Mouse (Mus musculus) kidney, embryonic 14.5 days (tissue): ENCODE data around the gene Pacrg. TPM values are rescaled to one million over a fixed set of nuclear protein-coding genes. Genes with fewer than 3 reads are reported as not detected.

Source experiments
- ATAC-seq: fragments of 200-750 bp; cut with Nextera tagmentation; 2 replicates; pipeline ENCODE4 v1.8.0; 2017; ENCODE audit warnings: moderate number of reproducible peaks, mild to moderate bottlenecking, moderate TSS enrichment, moderate library complexity; ENCODE audit not compliant: low FRiP score, low TSS enrichment
- H3K27ac ChIP-seq: fragments of 300-500 bp; sonication (generic); 2 replicates; pipeline ENCODE4 v1.5.1; 2014; ENCODE audit warnings: low read depth, mild to moderate bottlenecking, low read length, moderate library complexity, mixed read lengths
- H3K27me3 ChIP-seq: fragments of 300-500 bp; sonication (generic); 2 replicates; pipeline ENCODE4 v1.6.1; 2014; ENCODE audit warnings: mild to moderate bottlenecking, low read length; ENCODE audit not compliant: control insufficient read depth, insufficient read depth
- H3K36me3 ChIP-seq: fragments of 300-500 bp; sonication (generic); 2 replicates; pipeline ENCODE4 v1.6.1; 2014; ENCODE audit warnings: low read length, mixed read lengths; ENCODE audit not compliant: control insufficient read depth, insufficient read depth
- H3K4me1 ChIP-seq: fragments of 300-500 bp; sonication (generic); 2 replicates; pipeline ENCODE4 v1.6.1; 2014; ENCODE audit warnings: low read length, mixed read lengths; ENCODE audit not compliant: control insufficient read depth, insufficient read depth
- H3K4me2 ChIP-seq: fragments of 300-500 bp; sonication (generic); replicated peaks from 2 replicates; pipeline ENCODE4 v1.6.1; 2014; ENCODE audit warnings: low read depth, mild to moderate bottlenecking, low read length
- H3K4me3 ChIP-seq: fragments of 300-500 bp; sonication (generic); 2 replicates; pipeline ENCODE4 v1.5.1; 2014; ENCODE audit warnings: mild to moderate bottlenecking, low read length
- H3K9ac ChIP-seq: fragments of 300-500 bp; sonication (generic); 2 replicates; pipeline ENCODE4 v1.6.1; 2014; ENCODE audit warnings: low read depth, mild to moderate bottlenecking, low read length, moderate library complexity
- H3K9me3 ChIP-seq: fragments of 300-500 bp; sonication (generic); 2 replicates; pipeline ENCODE4 v1.6.1; 2016; ENCODE audit warnings: low read length; ENCODE audit not compliant: control insufficient read depth
- whole genome bisulfite sequencing: fragments of 180-500 bp; shearing (Covaris S2); extraction: QIAGEN DNeasy Blood & Tissue Kit; methylation state at CpG from one replicate; pipeline ENCODE4 v1.1.7; 2014; 5-methylcytosine and 5-hydroxymethylcytosine counted together
- polyA plus RNA-seq: library from polyadenylated mRNA; unstranded; fragments of >200 nt; fragmentation: Nextera tagmentation; extraction: Ambion mirVana; gene quantifications from 2 replicates; pipeline ENCODE4 v1.2.1, GENCODE M21; 2014

The Pacrg gene
- polyA plus RNA-seq, 1 experiment from 2014 or later, result 1.7 TPM

DNA sequence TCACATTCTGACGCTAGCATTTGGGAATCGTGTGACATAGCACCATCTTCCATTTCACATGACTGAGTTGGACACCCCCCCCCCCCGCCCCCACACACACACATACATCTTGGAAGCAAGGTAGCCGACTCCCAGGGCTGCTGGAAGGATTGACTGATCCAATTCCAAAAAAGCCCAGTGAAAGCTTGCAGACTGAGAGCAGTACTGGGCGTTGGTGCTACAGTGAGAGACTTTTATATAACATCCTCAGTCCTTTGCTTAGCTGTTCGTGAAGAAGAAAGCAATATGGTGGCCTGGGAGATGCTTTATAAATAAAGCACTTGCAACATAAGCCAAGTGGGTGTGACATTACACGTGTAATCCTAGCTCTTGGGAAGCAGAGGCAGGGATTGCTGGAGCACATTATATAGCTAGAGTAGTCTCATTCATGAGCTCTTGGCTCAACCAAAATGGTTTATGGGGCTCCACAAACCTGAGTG is 251.2 kb downstream of the Pacrg start:
- H3K4me2 ChIP-seq, result no peak overlapping the region
- H3K36me3 ChIP-seq, result no peaks in the 10 kb centered on the region
- no peak overlapping the region for H3K9ac ChIP-seq
- no peak for ATAC-seq
- H3K4me3 ChIP-seq, result no peak overlapping the region
- H3K4me1 ChIP-seq, result no peaks in the 10 kb centered on the region
- H3K9me3 ChIP-seq, result no peaks in the 10 kb centered on the region
- WGBS, result 78% methylated on average over 7 of the region's 7 CpGs
- H3K27me3 ChIP-seq, result no peaks in the 10 kb centered on the region
- no peak overlapping the region for H3K27ac ChIP-seq

DNA sequence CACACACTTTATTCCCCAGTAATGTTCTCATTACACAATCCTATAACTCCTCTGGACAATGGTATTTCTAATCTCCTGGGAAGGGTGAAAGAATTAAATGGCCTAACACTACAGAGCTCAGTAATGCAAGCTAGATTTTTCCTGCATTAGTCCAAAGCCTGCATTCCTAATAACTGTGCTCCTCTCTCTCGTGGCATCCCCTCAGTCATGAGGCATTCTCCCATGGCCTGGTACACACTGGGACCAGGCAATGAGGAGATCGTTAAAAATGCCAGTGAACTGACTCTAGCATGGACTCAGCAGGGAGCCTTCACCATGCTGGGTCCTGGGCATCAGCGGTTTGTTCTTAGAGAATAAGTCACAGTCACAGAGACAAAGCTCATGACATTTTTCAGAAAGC is 256.8 kb downstream of the Pacrg start:
- H3K4me2 ChIP-seq, result no peak overlapping the region
- no peaks in the 10 kb centered on the region for H3K27me3 ChIP-seq
- no peak for ATAC-seq
- H3K9ac ChIP-seq, result no peak overlapping the region
- no peaks in the 10 kb centered on the region for H3K4me1 ChIP-seq
- no peaks in the 10 kb centered on the region for H3K9me3 ChIP-seq
- no peaks in the 10 kb centered on the region for H3K36me3 ChIP-seq
- 73% methylated on average over 3 of the region's 3 CpGs for WGBS
- no peak overlapping the region for H3K27ac ChIP-seq
- no peak overlapping the region for H3K4me3 ChIP-seq

DNA sequence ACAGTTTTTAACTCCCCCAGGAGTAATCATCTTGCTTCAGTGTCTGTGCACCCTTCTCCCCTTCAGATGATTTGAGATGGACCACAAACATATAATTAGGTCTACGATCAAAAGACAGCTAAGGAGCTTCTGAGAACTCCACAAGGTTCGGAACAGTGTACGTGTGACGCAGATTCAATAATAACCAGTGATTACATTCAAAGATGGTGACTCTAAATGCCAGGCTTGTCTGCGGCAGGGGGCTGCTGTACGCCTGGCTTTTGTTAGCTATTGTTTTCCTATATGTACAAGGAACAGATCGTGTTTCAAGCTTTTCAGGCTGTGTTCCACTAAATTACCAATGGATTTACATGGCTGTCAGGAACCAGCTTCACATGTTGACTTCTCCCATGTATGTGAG is 264.8 kb downstream of the Pacrg start:
- H3K4me2 ChIP-seq, result no peak overlapping the region
- no peak overlapping the region for H3K27ac ChIP-seq
- no peaks in the 10 kb centered on the region for H3K4me1 ChIP-seq
- no peaks in the 10 kb centered on the region for H3K36me3 ChIP-seq
- ATAC-seq, result no peak
- H3K9ac ChIP-seq, result no peak overlapping the region
- H3K27me3 ChIP-seq, result no peaks in the 10 kb centered on the region
- WGBS, result 85% methylated on average over 7 of the region's 7 CpGs
- H3K4me3 ChIP-seq, result no peak overlapping the region
- no peaks in the 10 kb centered on the region for H3K9me3 ChIP-seq

DNA sequence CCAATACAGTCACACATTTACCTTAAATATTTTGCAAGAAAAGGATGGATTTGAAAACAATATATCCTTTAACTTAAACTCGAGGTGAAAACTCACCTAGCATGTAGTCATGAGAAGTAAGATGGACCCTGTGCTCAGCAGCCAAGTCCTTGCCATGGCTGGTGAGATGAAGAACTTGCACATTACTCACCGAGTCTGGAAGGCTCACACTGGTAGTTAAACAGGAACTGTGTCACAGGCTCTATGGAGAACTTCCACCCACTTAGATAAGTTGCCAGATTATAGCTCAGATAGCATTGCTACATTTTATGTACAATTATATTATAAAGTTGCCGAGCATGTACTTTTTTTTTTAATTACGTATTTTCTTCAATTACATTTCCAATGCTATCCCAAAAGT is 267.7 kb downstream of the Pacrg start:
- Histone ChIP-seq H3K4me1 (no peaks in the 10 kb centered on the region), H3K27ac (no peak overlapping the region), H3K27me3 (no peaks in the 10 kb centered on the region), H3K4me2 (no peak overlapping the region), H3K9ac (no peak overlapping the region), H3K36me3 (no peaks in the 10 kb centered on the region), H3K4me3 (no peak overlapping the region), H3K9me3 (no peaks in the 10 kb centered on the region)
- no peak for ATAC-seq
- 87% methylated on average over 4 of the region's 4 CpGs for WGBS

DNA sequence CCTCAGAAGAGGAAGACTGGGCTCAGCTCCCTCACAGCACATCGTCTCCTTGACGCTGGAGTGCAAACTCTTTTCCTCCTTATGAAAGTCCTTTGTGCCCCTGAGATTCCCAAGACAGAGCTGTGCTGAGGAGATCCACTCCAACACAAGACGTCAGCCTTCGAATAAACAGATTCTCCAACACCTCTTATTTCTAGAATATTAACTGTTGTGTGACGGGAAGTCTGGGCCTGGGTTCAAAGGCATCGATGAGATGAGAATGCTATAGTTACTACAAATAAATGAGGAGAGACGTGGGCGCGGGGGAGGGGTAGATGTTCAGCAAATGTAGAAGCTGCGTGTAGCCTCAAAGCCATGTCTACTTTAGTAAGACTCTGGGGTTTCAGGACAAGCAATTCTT is 270.8 kb downstream of the Pacrg start:
- H3K4me1 ChIP-seq, result no peaks in the 10 kb centered on the region
- H3K4me3 ChIP-seq, result no peak overlapping the region
- H3K27ac ChIP-seq, result no peak overlapping the region
- WGBS, result 89% methylated on average over 10 of the region's 10 CpGs
- H3K9ac ChIP-seq, result no peak overlapping the region
- no peaks in the 10 kb centered on the region for H3K9me3 ChIP-seq
- no peak overlapping the region for H3K4me2 ChIP-seq
- H3K36me3 ChIP-seq, result no peaks in the 10 kb centered on the region
- ATAC-seq, result no peak
- H3K27me3 ChIP-seq, result no peaks in the 10 kb centered on the region

DNA sequence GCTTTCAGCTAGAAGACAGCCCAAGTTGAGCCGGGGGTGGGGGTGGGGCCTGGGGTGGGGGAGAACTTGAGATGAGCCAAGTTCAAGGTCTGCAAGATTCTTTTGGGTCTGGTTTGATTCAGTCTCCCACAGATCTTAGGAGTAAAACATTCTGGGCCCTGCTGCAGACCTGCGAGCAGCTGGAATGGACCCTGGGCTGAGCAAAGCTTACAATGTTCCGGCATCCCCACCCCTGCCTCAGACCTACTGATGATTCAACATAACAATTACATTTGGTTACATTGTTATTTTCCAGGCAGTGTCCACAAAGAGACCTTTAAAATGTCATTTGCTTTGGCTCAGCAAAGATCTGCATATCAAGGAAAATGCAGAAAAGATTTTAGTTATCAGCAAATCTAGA is 272.7 kb downstream of the Pacrg start:
- H3K9ac ChIP-seq, result no peak overlapping the region
- no peaks in the 10 kb centered on the region for H3K27me3 ChIP-seq
- H3K27ac ChIP-seq, result no peak overlapping the region
- H3K36me3 ChIP-seq, result no peaks in the 10 kb centered on the region
- no peak overlapping the region for H3K4me2 ChIP-seq
- no peaks in the 10 kb centered on the region for H3K4me1 ChIP-seq
- H3K4me3 ChIP-seq, result no peak overlapping the region
- WGBS, result 93% methylated on average over 3 of the region's 3 CpGs
- H3K9me3 ChIP-seq, result no peaks in the 10 kb centered on the region
- no peak for ATAC-seq

DNA sequence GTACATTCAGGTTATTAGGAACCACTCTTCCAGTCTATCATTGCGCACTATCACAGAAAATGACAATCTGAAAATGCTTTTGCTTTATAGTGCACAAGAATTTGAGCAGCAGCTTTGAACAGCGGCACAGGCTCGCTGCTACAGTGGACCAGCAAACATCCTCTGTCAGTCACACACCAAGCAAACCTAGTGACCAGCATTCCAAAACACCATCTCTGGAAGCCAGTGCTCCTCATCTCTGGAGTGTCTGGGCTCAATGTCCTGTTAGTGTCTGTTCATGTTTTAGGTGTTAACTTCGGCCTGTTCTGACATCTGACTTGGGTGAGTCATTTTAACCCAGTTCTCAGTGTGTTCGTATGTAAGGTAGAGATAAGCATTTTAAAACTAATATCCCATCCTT is 275.9 kb downstream of the Pacrg start:
- Histone ChIP-seq H3K4me3 (no peak overlapping the region), H3K27ac (no peak overlapping the region), H3K36me3 (no peaks in the 10 kb centered on the region), H3K9me3 (no peaks in the 10 kb centered on the region), H3K4me2 (no peak overlapping the region), H3K9ac (no peak overlapping the region), H3K27me3 (no peaks in the 10 kb centered on the region), H3K4me1 (no peaks in the 10 kb centered on the region)
- ATAC-seq, result no peak
- WGBS, result 96% methylated on average over 5 of the region's 5 CpGs

DNA sequence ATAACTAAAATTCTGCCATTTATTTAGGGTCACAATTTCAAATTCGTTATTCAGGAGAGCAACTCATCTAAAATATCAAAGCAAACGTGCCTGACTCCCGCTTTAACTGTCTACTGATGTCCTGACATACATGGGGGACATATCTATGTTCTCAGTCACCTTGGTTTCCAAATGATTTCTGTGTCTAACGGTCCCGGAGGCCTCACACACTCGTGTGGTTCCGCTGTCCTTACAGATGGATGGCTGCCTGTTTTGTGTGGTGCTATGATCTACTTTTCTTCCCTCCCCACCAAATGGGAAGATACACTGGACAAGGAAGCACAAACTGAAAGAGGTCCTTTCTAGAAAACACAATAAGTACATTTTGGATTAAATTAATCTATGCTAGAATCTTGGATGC is 277.2 kb downstream of the Pacrg start:
- no peak overlapping the region for H3K4me2 ChIP-seq
- no peak for ATAC-seq
- 89% methylated on average over 7 of the region's 7 CpGs for WGBS

DNA sequence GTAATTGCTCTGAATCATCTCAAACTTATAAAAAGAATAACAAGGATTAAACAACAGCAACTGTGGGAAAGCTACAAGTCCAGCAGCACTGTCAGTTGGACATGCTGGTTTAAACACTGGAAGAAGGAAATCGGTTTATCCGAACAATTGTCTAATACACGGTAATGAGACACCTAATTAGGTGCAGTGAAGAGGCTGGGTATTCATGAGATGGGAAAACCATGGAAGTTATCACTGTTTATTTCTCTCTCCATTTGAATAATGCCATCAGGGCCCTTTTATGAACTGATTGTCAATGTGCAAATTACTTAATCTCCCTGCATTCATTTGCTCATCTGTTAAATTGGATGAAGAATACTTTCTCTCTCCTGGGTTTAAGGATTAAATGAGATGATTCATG is 280.1 kb downstream of the Pacrg start:
- Histone ChIP-seq H3K4me1 (no peaks in the 10 kb centered on the region), H3K36me3 (no peaks in the 10 kb centered on the region), H3K4me3 (no peak overlapping the region), H3K4me2 (no peak overlapping the region), H3K9ac (no peak overlapping the region), H3K27me3 (no peaks in the 10 kb centered on the region), H3K27ac (no peak overlapping the region), H3K9me3 (no peaks in the 10 kb centered on the region)
- no peak for ATAC-seq
- WGBS, result 91% methylated on average over 3 of the region's 3 CpGs

More for the DNA sequence above, 277.2 kb downstream of the Pacrg start:
- Histone ChIP-seq H3K36me3 (no peaks in the 10 kb centered on the region), H3K4me1 (no peaks in the 10 kb centered on the region), H3K27me3 (no peaks in the 10 kb centered on the region), H3K9ac (no peak overlapping the region), H3K4me3 (no peak overlapping the region), H3K27ac (no peak overlapping the region), H3K9me3 (no peaks in the 10 kb centered on the region)

DNA sequence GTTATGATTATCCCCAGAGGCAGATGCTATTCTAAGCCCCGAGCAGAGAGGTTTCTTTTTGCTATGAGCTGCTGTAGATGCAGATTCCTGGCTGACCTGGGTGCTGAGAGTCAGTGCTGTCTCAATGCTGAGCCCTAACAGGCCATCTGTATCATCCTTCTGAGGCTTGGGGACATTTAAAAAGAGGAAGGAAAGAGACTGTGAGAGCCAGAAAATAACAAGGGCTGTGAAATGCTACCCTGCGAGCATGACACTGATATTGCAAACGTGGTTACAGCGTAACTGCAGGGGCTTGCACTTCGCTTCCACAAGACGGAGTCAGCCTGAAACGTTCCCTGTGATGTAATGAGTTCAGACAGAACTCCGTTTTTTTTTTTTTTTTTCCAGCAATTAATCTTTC is 281.4 kb downstream of the Pacrg start:
- H3K4me2 ChIP-seq, result no peak overlapping the region
- no peaks in the 10 kb centered on the region for H3K36me3 ChIP-seq
- H3K4me3 ChIP-seq, result no peak overlapping the region
- WGBS, result 64% methylated on average over 8 of the region's 8 CpGs
- no peaks in the 10 kb centered on the region for H3K27me3 ChIP-seq
- H3K9ac ChIP-seq, result no peak overlapping the region
- H3K9me3 ChIP-seq, result no peaks in the 10 kb centered on the region
- H3K4me1 ChIP-seq, result no peaks in the 10 kb centered on the region
- no peak overlapping the region for H3K27ac ChIP-seq
- ATAC-seq, result no peak
